Mouse (Mus musculus) kidney, embryonic 16.5 days (tissue): ENCODE data around the gene Gins2. TPM values are rescaled to one million over a fixed set of nuclear protein-coding genes. Genes with fewer than 3 reads are reported as not detected.

ENCODE experiments used
- ATAC-seq: fragments of 200-750 bp; cut with Nextera tagmentation; 2 replicates; pipeline ENCODE4 v1.8.0; 2017; ENCODE audit warnings: moderate TSS enrichment; ENCODE audit not compliant: low FRiP score, low TSS enrichment
- H3K27ac ChIP-seq: fragments of 300-500 bp; sonication (generic); 2 replicates; pipeline ENCODE4 v1.5.1; 2014; ENCODE audit warnings: low read length
- H3K27me3 ChIP-seq: fragments of 300-500 bp; sonication (generic); 2 replicates; pipeline ENCODE4 v1.6.1; 2014; ENCODE audit warnings: low read length, control low read depth, mixed read lengths; ENCODE audit not compliant: insufficient read depth
- H3K36me3 ChIP-seq: fragments of 300-500 bp; sonication (generic); 2 replicates; pipeline ENCODE4 v1.6.1; 2014; ENCODE audit warnings: low read length, control low read depth, mixed read lengths; ENCODE audit not compliant: insufficient read depth
- H3K4me1 ChIP-seq: fragments of 300-500 bp; sonication (generic); 2 replicates; pipeline ENCODE4 v1.6.1; 2014; ENCODE audit warnings: low read length, control low read depth, mixed read lengths; ENCODE audit not compliant: insufficient read depth
- H3K4me2 ChIP-seq: fragments of 300-500 bp; sonication (generic); replicated peaks from 2 replicates; pipeline ENCODE4 v1.6.1; 2014; ENCODE audit warnings: low read depth, low read length
- H3K4me3 ChIP-seq: fragments of 300-500 bp; sonication (generic); 2 replicates; pipeline ENCODE4 v1.5.1; 2014; ENCODE audit warnings: mild to moderate bottlenecking, low read length
- H3K9ac ChIP-seq: fragments of 300-500 bp; sonication (generic); replicated peaks from 2 replicates; pipeline ENCODE4 v1.6.1; 2014; ENCODE audit warnings: low read length
- H3K9me3 ChIP-seq: fragments of 300-500 bp; sonication (generic); 2 replicates; pipeline ENCODE4 v1.6.1; 2016; ENCODE audit warnings: low read length, control low read depth
- WGBS: fragments of 180-500 bp; shearing (Covaris S2); extraction: QIAGEN DNeasy Blood & Tissue Kit; methylation state at CpG from one replicate; pipeline ENCODE4 v1.1.7; 2014; 5-methylcytosine and 5-hydroxymethylcytosine counted together
- polyA plus RNA-seq: library from polyadenylated mRNA; unstranded; fragments of >200 nt; fragmentation: Nextera tagmentation; extraction: Ambion mirVana; gene quantifications from 2 replicates; pipeline ENCODE4 v1.2.1, GENCODE M21; 2015

Gene Gins2
- polyA plus RNA-seq, 1 experiment from 2014 or later: 114 TPM

DNA sequence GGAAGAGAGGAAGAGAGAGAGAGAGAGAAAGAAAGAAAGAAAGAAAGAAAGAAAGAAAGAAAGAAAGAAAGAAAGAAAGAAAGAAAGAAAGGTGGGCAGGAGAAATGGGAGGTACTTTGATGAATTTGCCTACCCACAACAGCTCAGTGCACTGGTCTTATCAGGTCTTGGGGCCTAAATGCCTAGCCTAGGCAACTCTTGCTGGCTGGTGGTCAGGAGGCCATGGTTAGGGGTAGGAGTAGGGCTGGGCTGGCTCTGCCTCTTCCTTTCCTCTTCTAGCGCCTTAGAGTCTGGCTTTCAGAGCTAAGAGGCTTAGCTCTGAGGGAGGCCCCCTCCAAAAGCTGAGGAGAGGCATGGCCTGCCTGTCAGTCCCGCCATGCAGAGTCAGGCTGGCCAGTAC is 34.5 kb upstream of the Gins2 start:
- 31% methylated on average over 2 of the region's 2 CpGs for WGBS
- no peak; the same call in 1 of the 2 replicates for ATAC-seq
- peaks cover 16% of the 10 kb centered on the region for H3K4me1 ChIP-seq
- no peaks in the 10 kb centered on the region for H3K9me3 ChIP-seq
- no peak overlapping the region for H3K4me3 ChIP-seq
- H3K27ac ChIP-seq: no peak overlapping the region
- H3K36me3 ChIP-seq: no peaks in the 10 kb centered on the region
- no peak overlapping the region for H3K4me2 ChIP-seq
- H3K27me3 ChIP-seq: no peaks in the 10 kb centered on the region
- H3K9ac ChIP-seq: no peak overlapping the region

- no peaks in the 10 kb centered on the region for H3K27me3 ChIP-seq
- H3K4me1 ChIP-seq: peaks cover 19% of the 10 kb centered on the region
- no peak overlapping the region for H3K4me3 ChIP-seq
- H3K36me3 ChIP-seq: no peaks in the 10 kb centered on the region
- H3K9me3 ChIP-seq: no peaks in the 10 kb centered on the region
- no peak for ATAC-seq
- H3K27ac ChIP-seq: no peak overlapping the region
- H3K9ac ChIP-seq: no peak overlapping the region
- WGBS: 86% methylated on average over 14 of the region's 14 CpGs
- H3K4me2 ChIP-seq: no peak overlapping the region
These were observed 33.1 kb upstream of the Gins2 start for GRCm38 (mm10) chr8:120622161-120622560.

DNA sequence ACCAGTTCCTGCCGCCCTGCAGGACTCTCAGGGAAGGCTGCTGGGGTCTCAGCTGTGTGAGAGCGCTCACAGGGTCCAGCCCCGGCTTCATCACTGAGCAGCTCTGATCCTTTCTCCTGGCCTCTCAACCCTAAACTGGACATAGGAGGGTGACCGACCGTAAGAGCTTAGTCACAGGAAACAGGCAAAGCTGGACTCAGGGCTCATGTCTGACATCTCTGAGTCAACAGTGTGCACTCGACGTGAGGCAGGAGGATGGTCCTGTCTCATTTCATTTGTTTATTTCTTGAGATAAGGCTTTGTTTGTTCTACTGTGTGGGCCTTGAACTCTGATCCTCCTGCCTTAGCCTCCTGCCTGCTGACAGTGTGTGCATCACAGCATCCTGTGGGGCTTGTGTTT is 31.3 kb upstream of the Gins2 start:
- ATAC-seq: no peak
- Histone ChIP-seq H3K27me3 (no peaks in the 10 kb centered on the region), H3K9ac (no peak overlapping the region), H3K4me1 (peaks cover 25% of the 10 kb centered on the region), H3K4me2 (no peak overlapping the region), H3K4me3 (no peak overlapping the region), H3K36me3 (no peaks in the 10 kb centered on the region), H3K27ac (no peak overlapping the region), H3K9me3 (no peaks in the 10 kb centered on the region)
- 52% methylated on average over 7 of the region's 7 CpGs for WGBS

- 80% methylated on average over 11 of the region's 11 CpGs for WGBS
- no peak for ATAC-seq
- H3K36me3 ChIP-seq: no peaks in the 10 kb centered on the region
- H3K27ac ChIP-seq: no peak overlapping the region
- no peak overlapping the region for H3K9ac ChIP-seq
- no peaks in the 10 kb centered on the region for H3K9me3 ChIP-seq
- H3K4me2 ChIP-seq: no peak overlapping the region
- peaks cover 20% of the 10 kb centered on the region for H3K4me1 ChIP-seq
- no peak overlapping the region for H3K4me3 ChIP-seq
- no peaks in the 10 kb centered on the region for H3K27me3 ChIP-seq
These were observed 30.4 kb upstream of the Gins2 start for GRCm38 (mm10) chr8:120619235-120620180.

- H3K4me3 ChIP-seq: no peak overlapping the region
- no peaks in the 10 kb centered on the region for H3K27me3 ChIP-seq
- peak overlapping the region; percentile 47; the same call in 1 of the 2 replicates for H3K9ac ChIP-seq
- no peak overlapping the region for H3K27ac ChIP-seq
- WGBS: 2% methylated on average over 6 of the region's 6 CpGs
- H3K4me2 ChIP-seq: no peak overlapping the region
- no peaks in the 10 kb centered on the region for H3K36me3 ChIP-seq
- peak; percentile 39 for ATAC-seq
- peaks cover 13% of the 10 kb centered on the region for H3K4me1 ChIP-seq
- H3K9me3 ChIP-seq: no peaks in the 10 kb centered on the region
These were observed 29.0 kb upstream of the Gins2 start for GRCm38 (mm10) chr8:120618110-120618509.

- Histone ChIP-seq H3K4me1 (peaks cover 13% of the 10 kb centered on the region), H3K9ac (no peak overlapping the region), H3K9me3 (no peaks in the 10 kb centered on the region), H3K27ac (no peak overlapping the region), H3K27me3 (no peaks in the 10 kb centered on the region), H3K4me2 (no peak overlapping the region), H3K36me3 (no peaks in the 10 kb centered on the region), H3K4me3 (no peak overlapping the region)
- WGBS: 52% methylated on average over 7 of the region's 8 CpGs
- ATAC-seq: no peak; the same call in 1 of the 2 replicates
These were observed 27.8 kb upstream of the Gins2 start for GRCm38 (mm10) chr8:120616663-120617626.

DNA sequence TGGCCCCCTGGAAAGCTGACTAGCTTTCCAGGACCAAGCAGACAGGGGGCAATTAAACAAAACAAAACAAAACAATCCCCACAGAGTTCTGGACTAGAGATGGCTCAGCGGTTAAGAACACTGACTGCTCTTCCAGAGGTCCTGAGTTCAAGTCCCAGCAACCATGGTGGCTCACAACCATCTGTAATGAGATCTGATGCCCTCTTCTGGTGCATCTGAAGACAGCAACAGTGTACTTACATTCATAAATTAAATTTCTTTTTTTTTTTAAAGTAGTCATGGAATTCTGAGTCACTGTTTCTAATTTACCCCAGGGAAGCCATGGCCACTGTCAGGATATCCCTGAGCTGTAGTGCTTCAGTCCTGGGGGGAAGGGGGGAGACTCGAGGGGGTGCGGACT is 25.4 kb upstream of the Gins2 start:
- no peaks in the 10 kb centered on the region for H3K9me3 ChIP-seq
- WGBS: 87% methylated on average over 3 of the region's 3 CpGs
- no peak overlapping the region for H3K27ac ChIP-seq
- no peak for ATAC-seq
- no peak overlapping the region for H3K4me3 ChIP-seq
- peaks cover 9% of the 10 kb centered on the region for H3K4me1 ChIP-seq
- no peak overlapping the region for H3K9ac ChIP-seq
- H3K27me3 ChIP-seq: no peaks in the 10 kb centered on the region
- H3K36me3 ChIP-seq: no peaks in the 10 kb centered on the region
- H3K4me2 ChIP-seq: no peak overlapping the region

DNA sequence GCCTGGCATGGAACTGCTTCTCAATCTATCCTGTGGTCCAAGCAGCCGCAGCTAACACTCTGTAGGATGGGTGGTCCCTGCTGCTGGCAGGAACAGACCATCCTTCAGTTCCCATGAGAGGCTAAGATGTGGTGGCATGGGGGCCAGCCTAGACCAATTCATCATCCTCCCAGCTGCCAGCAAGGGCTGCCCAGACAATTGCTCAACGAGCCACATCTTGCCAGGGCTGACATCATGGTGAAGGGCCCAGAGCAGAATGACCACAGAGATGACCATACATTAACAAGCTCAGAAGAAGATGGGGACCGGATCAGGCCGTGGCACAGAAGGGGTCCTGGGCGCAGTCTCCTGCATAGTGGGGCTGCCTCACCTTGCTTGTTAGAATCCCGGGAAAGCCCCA is 21.7 kb upstream of the Gins2 start:
- no peak for ATAC-seq
- Histone ChIP-seq H3K4me3 (no peak overlapping the region), H3K9ac (no peak overlapping the region), H3K36me3 (no peaks in the 10 kb centered on the region), H3K9me3 (no peaks in the 10 kb centered on the region), H3K4me1 (peaks cover 4% of the 10 kb centered on the region; the same call in 1 of the 2 replicates), H3K4me2 (no peak overlapping the region), H3K27ac (no peak overlapping the region), H3K27me3 (no peaks in the 10 kb centered on the region)
- WGBS: 80% methylated on average over 6 of the region's 6 CpGs

DNA sequence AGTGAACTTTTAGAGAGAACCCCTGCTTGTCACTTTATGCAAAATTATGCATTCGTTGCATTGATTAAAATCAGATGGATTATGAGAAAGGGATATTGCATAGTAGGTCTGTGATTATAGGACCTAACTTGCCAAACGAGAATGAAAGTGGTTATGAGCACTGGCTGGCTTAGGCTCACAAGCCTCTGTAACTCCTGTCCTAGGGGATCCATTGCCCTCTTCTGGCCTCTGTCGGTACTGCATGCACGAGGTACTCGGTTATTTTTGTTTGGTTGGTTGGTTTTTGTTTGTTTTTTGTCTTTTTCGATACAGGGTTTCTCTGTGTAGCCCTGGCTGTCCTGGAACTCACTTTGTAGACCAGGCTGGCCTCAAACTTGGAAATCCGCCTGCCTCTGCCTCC is 18.8 kb upstream of the Gins2 start:
- H3K27ac ChIP-seq: no peak overlapping the region
- H3K9ac ChIP-seq: no peak overlapping the region
- no peak overlapping the region for H3K4me3 ChIP-seq
- no peak for ATAC-seq
- H3K27me3 ChIP-seq: no peaks in the 10 kb centered on the region
- H3K9me3 ChIP-seq: no peaks in the 10 kb centered on the region
- no peak overlapping the region for H3K4me2 ChIP-seq
- 6% methylated on average over 7 of the region's 7 CpGs for WGBS
- peaks cover 7% of the 10 kb centered on the region for H3K4me1 ChIP-seq
- H3K36me3 ChIP-seq: no peaks in the 10 kb centered on the region
